Mouse (Mus musculus) kidney, postnatal 0 days (tissue): ENCODE measurements around the gene Ppox. TPM values are rescaled to one million over a fixed set of nuclear protein-coding genes. Genes with fewer than 3 reads are reported as not detected.

Experiments used
- ATAC-seq: fragments of 200-750 bp; cut with Nextera tagmentation; replicated peaks from 2 replicates; pipeline ENCODE4 v1.8.0; 2017; ENCODE audit warnings: low read depth, moderate number of reproducible peaks, moderate TSS enrichment, moderate library complexity; ENCODE audit not compliant: low FRiP score
- DNase-seq: peaks from one replicate; pipeline ENCODE4 v3.0.0-alpha.2; 2016; ENCODE audit warnings: low spot score
- H3K27ac ChIP-seq: fragments of 300-500 bp; sonication (generic); 2 replicates; pipeline ENCODE4 v1.5.1; 2014; ENCODE audit warnings: mild to moderate bottlenecking
- H3K27me3 ChIP-seq: fragments of 300-500 bp; sonication (generic); 2 replicates; pipeline ENCODE4 v1.6.1; 2014; ENCODE audit warnings: low read length, mixed read lengths; ENCODE audit not compliant: insufficient read depth
- H3K36me3 ChIP-seq: fragments of 300-500 bp; sonication (generic); 2 replicates; pipeline ENCODE4 v1.6.1; 2014; ENCODE audit warnings: low read length, mixed read lengths; ENCODE audit not compliant: insufficient read depth
- H3K4me1 ChIP-seq: fragments of 300-500 bp; sonication (generic); replicated peaks from 2 replicates; pipeline ENCODE4 v1.6.1; 2014; ENCODE audit warnings: antibody characterized with exemption, low read length, mixed read lengths; ENCODE audit not compliant: insufficient read depth
- H3K4me2 ChIP-seq: fragments of 300-500 bp; sonication (generic); 2 replicates; pipeline ENCODE4 v1.6.1; 2014; ENCODE audit warnings: mild to moderate bottlenecking, low read length, moderate library complexity, mixed read lengths
- H3K4me3 ChIP-seq: fragments of 300-500 bp; sonication (generic); replicated peaks from 2 replicates; pipeline ENCODE4 v1.5.1; 2014; ENCODE audit warnings: low read depth, low read length
- H3K9ac ChIP-seq: fragments of 300-500 bp; sonication (generic); 2 replicates; pipeline ENCODE4 v1.6.1; 2014; ENCODE audit warnings: low read depth, low read length
- H3K9me3 ChIP-seq: fragments of 300-500 bp; sonication (generic); replicated peaks from 2 replicates; pipeline ENCODE4 v1.6.1; 2016; ENCODE audit warnings: low read length, inconsistent platforms, mixed read lengths
- CTCF ChIP-seq: IDR thresholded peaks from 2 replicates; pipeline ENCODE4 v1.5.1; 2016; ENCODE audit warnings: antibody characterized with exemption, low read depth, mild to moderate bottlenecking, moderate library complexity
- WGBS: fragments of 180-500 bp; shearing (Covaris S2); extraction: QIAGEN DNeasy Blood & Tissue Kit; methylation state at CpG from one replicate; pipeline ENCODE4 v1.1.7; 2014; 5-methylcytosine and 5-hydroxymethylcytosine counted together
- polyA plus RNA-seq: library from polyadenylated mRNA; unstranded; fragments of >200 nt; fragmentation: Nextera tagmentation; extraction: Ambion mirVana; gene quantifications from 2 replicates; pipeline ENCODE4 v1.2.1, GENCODE M21; 2015

Gene Ppox
- polyA plus RNA-seq, 1 experiment from 2014 or later = 46.4 TPM

- H3K4me2 ChIP-seq = peak overlapping the region; percentile 65; the same call in 1 of the 2 replicates
- H3K36me3 ChIP-seq = peaks cover 16% of the 10 kb centered on the region; the same call in 1 of the 2 replicates
- no peak for DNase-seq
- no peak overlapping the region for H3K27ac ChIP-seq
- no peaks in the 10 kb centered on the region for H3K9me3 ChIP-seq
- no peak overlapping the region; the same call in 1 of the 2 replicates for H3K9ac ChIP-seq
- ATAC-seq = no peak
- H3K27me3 ChIP-seq = no peaks in the 10 kb centered on the region
- no peak for TF ChIP-seq CTCF
- 81% methylated on average over 18 of the region's 18 CpGs for WGBS
- no peak overlapping the region for H3K4me3 ChIP-seq
- H3K4me1 ChIP-seq = peaks cover 11% of the 10 kb centered on the region; the same call in 1 of the 2 replicates
Observed at GRCm38 (mm10) chr1:171282086-171282805, 1.3 kb upstream of the Ppox start.

- peak; percentile 79 for TF ChIP-seq CTCF
- Histone ChIP-seq H3K9me3 (no peaks in the 10 kb centered on the region), H3K27me3 (no peaks in the 10 kb centered on the region), H3K4me1 (peaks cover 7% of the 10 kb centered on the region; the same call in 1 of the 2 replicates), H3K4me3 (peak overlapping the region; percentile 55), H3K27ac (peak overlapping the region; percentile 93), H3K9ac (peak overlapping the region; percentile 68), H3K36me3 (peaks cover 24% of the 10 kb centered on the region; the same call in 1 of the 2 replicates), H3K4me2 (peak overlapping the region; percentile 65)
- ATAC-seq (peak; percentile 51), DNase-seq (peak; percentile 90)
- under 1% methylated on average over 10 of the region's 10 CpGs for WGBS
Observed at GRCm38 (mm10) chr1:171281528-171281923, 540 bp upstream of the Ppox start.

- H3K9ac ChIP-seq = peak overlapping the region; percentile 67
- H3K27ac ChIP-seq = peak overlapping the region; percentile 50
- ATAC-seq = peak; percentile 8
- H3K9me3 ChIP-seq = no peaks in the 10 kb centered on the region
- under 1% methylated on average over 25 of the region's 25 CpGs for WGBS
- H3K4me3 ChIP-seq = peak overlapping the region; percentile 55
- H3K36me3 ChIP-seq = peaks cover 34% of the 10 kb centered on the region
- no peaks in the 10 kb centered on the region for H3K27me3 ChIP-seq
- peaks cover 6% of the 10 kb centered on the region; the same call in 1 of the 2 replicates for H3K4me1 ChIP-seq
- H3K4me2 ChIP-seq = peak overlapping the region; percentile 74
- no peak for DNase-seq
- TF ChIP-seq CTCF = no peak
Observed at GRCm38 (mm10) chr1:171280250-171280915, 603 bp downstream of the Ppox start.

DNA sequence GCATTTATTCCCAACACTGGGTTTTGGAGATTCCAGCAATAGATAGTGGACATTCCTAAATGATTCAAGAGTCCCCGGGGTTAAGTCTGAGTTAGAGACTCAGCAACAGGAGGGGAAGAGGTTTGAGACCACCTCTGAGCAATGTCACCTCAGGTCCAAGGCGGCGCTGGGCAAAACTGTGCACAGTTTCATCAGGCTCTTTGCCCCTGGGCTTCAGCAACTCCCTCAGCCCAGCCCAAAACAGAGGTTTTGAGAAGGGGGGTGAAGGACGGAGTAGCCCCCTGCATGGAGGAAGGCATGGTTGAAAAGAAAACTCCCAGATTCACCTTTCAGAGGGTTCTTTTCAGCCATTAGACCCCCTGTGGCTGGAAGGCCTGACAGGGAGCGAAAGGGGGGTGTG is 1.3 kb downstream of the Ppox start:
- no peak for ATAC-seq
- H3K4me2 ChIP-seq = peak overlapping the region; percentile 74
- H3K4me3 ChIP-seq = peak overlapping the region; percentile 55
- H3K9ac ChIP-seq = peak overlapping the region; percentile 67
- no peak for DNase-seq
- H3K27ac ChIP-seq = peak overlapping the region; percentile 50; the same call in 1 of the 2 replicates
- peaks cover 38% of the 10 kb centered on the region for H3K36me3 ChIP-seq
- no peaks in the 10 kb centered on the region for H3K9me3 ChIP-seq
- no peak for TF ChIP-seq CTCF
- H3K4me1 ChIP-seq = peaks cover 6% of the 10 kb centered on the region; the same call in 1 of the 2 replicates
- H3K27me3 ChIP-seq = no peaks in the 10 kb centered on the region
- WGBS = 67% methylated on average over 5 of the region's 5 CpGs

GRCm38 (mm10) chr1:171279012-171279705 is 1.8 kb downstream of the Ppox start:
- no peak overlapping the region for H3K4me3 ChIP-seq
- 90% methylated on average over 14 of the region's 14 CpGs for WGBS
- H3K9me3 ChIP-seq = no peaks in the 10 kb centered on the region
- 0 out of 2 replicates have a peak overlapping the region, but pooled peaks have one; percentile 67 for H3K9ac ChIP-seq
- no peak overlapping the region for H3K27ac ChIP-seq
- no peak for TF ChIP-seq CTCF
- no peak overlapping the region for H3K4me2 ChIP-seq
- no peaks in the 10 kb centered on the region for H3K27me3 ChIP-seq
- H3K4me1 ChIP-seq = peaks cover 6% of the 10 kb centered on the region; the same call in 1 of the 2 replicates
- ATAC-seq (no peak), DNase-seq (no peak)
- H3K36me3 ChIP-seq = peaks cover 41% of the 10 kb centered on the region

DNA sequence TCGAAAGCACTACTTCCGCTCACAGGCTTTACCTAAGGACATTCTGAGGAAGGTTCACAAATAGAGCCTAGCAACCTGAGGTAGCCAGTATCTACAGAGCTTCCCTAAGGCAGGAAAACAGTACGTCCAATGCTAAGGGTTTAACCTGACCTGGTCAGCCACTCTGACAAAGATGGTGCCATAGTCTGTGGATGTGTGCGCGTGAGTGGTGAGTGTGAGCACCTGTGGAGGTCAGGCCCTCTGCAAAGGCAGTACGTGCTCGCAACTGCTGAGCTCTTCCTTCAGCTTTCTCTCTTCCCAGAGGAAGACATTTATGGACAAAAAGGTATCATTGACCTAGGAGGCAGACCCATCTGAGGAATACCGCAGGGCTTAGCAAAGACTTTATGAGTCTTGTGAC is 2.5 kb downstream of the Ppox start:
- Histone ChIP-seq H3K9ac (no peak overlapping the region), H3K4me1 (peaks cover 6% of the 10 kb centered on the region; the same call in 1 of the 2 replicates), H3K9me3 (no peaks in the 10 kb centered on the region), H3K4me2 (no peak overlapping the region), H3K36me3 (peaks cover 47% of the 10 kb centered on the region), H3K4me3 (no peak overlapping the region), H3K27me3 (no peaks in the 10 kb centered on the region), H3K27ac (no peak overlapping the region)
- WGBS = 91% methylated on average over 8 of the region's 8 CpGs
- no peak for DNase-seq
- TF ChIP-seq CTCF = no peak
- ATAC-seq = no peak
